Mouse (Mus musculus): Measurements from ENCODE around the gene Fam20a.

Gene Fam20a

DNA sequence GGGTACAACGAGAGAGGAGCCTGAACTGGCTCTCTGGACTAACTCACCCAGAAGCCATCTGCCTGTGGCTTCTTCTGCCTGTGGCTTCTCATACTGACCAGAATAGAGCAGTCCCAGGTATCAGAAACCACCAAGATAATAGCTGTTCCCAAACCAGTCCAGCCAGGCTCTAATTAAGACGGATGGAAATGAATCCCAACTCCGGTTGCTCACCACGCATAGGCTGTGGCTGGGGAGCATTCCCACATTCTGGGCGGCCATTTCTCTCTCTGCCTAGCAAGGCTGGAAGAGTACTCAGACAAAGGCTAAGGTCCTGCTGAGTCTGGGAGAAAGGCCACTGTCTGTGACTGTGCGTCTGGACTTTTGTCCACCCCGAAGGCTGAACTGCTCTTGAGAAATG, 5.1 kb downstream of the Fam20a start:
- DNase-seq (ENCODE audit: low spot score in 2 of 2): no peak

DNA sequence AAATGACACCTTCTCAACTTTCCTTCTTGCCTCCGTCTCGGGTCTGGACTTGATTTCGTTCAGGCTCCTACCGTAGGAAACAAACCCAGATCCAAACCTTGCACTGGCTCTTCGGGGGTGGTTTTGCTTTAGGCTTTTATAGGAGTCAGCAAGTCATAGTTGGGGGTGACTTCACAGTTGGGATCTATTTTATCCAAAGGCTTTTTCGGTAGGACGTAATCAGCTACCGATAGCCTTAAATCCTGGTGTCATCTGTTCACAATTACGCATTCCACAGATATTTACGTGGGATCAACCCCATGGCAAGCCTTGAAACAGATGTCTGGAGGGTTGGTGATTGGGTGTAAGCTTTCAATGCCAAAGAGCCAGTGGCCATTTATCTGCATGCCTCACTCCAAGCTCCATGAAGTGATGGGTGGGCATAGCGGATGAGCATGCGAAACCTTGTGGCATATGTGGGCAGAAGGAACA, 6.7 kb downstream of the Fam20a start:
- DNase-seq (ENCODE audit: low spot score in 2 of 2): no peak

GRCm38 (mm10) chr11:109714341-109715247, 7.5 kb downstream of the Fam20a start:
- DNase-seq (ENCODE audit: low spot score in 2 of 2): no peak

DNA sequence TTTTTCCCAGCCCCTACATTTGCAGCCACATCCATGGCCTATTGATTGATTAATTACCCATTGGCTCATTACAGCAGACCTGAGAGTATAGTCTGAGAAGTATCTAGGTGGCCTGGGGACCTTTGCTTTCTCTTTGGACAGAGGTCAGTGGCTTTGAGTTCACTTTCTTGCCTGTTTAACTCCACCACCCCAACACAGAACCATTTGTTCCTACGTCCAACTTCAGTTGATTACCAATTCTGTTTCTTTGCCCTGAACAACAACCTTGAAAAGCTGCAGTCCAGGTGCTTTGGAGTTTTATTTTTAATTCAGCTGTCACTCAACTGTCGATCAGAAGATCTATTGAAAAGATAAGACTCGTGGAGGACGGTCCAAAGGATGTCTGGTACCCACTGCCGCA, 12.6 kb downstream of the Fam20a start:
- no peak for DNase-seq (ENCODE audit: low spot score in 2 of 2)

GRCm38 (mm10) chr11:109708786-109709185, 13.3 kb downstream of the Fam20a start:
- DNase-seq (ENCODE audit: low spot score in 2 of 2): no peak

GRCm38 (mm10) chr11:109707442-109707841, 14.6 kb downstream of the Fam20a start:
- DNase-seq (ENCODE audit: low spot score in 2 of 2): no peak

GRCm38 (mm10) chr11:109706586-109706985, 15.5 kb downstream of the Fam20a start:
- no peak for DNase-seq (ENCODE audit: low spot score in 2 of 2)

DNA sequence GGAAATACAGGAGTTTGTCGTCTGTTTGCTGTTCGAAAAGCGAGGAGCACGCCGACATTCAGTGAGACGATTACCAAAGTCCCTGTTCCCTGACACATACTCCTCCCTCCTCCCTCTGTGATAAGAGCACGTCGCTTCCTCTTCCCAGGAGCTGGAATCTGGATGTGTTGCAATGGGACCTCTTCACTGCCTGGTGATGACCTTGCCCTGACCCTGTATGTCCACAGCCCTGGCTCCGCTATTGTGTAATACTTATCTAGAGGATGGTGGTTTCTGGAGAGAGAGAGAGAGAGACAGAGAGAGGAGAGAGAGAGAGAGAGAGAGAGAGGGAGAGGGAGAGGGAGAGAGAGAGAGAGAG, 16.0 kb downstream of the Fam20a start:
- no peak for DNase-seq (ENCODE audit: low spot score in 2 of 2)

DNA sequence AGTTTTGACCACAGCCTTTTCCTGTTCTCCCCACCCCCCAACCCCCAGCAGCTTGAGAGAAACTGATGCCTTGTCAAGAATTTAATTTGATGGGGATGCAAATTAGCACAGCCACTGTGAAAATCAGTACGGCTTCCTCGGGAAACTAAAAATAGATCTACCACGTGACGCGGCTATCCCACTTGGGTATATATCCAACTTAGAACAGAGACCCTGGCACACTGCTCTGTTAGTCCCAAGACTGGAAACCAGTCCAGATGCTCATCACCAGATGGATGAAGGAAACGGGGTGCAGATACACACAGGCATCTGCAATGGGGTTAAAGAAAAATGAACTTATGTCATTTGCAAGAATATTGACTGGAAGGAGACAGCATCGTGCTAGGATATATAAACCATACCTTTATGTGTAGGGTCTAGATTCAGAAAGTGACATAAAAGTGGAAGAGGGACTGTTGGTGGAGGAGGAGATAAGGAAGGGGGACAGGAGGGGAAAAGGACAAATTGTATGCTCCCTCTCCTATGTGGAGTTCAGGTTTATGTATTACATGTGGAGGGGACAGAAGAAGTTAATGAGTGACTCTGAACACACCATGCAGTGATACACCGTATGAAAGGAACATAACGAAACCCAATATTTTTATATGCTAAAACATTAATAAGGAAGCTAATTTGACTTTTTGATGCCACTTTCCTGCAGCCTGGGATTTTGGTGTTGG, 16.6 kb downstream of the Fam20a start:
- no peak for DNase-seq (ENCODE audit: low spot score in 2 of 2)

- DNase-seq (ENCODE audit: low spot score in 2 of 2): no peak
Observed at GRCm38 (mm10) chr11:109704311-109705205, 17.5 kb downstream of the Fam20a start.

- no peak for DNase-seq (ENCODE audit: low spot score in 2 of 2)
Observed at GRCm38 (mm10) chr11:109703845-109704244, 18.2 kb downstream of the Fam20a start.

DNA sequence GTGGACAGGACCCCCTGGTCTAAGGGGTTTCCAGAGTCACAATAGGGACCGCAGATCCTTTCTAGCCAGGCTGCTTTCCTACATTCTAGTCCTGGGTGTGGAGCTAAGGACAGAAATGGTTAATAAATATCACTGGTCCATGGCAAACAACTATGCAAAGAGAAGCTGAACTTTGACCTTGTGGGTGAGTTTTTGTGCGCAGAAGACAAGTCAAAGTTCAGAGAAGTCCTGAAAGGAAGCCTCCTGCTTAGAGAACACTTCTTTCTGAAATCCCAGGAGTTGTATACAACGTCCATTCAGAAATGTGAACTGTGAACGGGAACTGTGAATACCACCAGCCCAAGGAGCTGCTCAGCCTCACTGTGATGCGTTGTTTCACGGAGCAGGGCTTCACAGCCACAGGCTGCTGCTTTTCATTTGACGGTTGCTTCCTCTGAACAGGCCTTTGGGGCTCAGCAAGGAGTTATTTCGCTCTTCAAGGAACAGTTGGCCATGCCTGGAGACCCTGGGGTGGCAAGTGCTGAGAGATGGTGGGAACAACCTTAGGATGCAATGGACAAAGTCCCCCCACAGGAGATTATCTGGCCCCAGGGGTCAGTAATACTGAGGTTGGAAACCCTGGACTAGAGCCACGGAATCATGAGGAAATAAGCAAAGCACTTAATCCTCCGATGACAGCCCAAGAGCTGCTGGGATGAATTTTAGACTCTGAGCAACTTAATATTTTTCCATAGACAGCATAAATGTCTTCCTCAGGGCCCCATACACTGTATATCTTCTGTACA, 19.9 kb downstream of the Fam20a start:
- DNase-seq (ENCODE audit: low spot score in 2 of 2): no peak

GRCm38 (mm10) chr11:109700761-109701160, 21.3 kb downstream of the Fam20a start:
- DNase-seq (ENCODE audit: low spot score in 2 of 2): no peak

- no peak for DNase-seq (ENCODE audit: low spot score in 2 of 2)
Observed at GRCm38 (mm10) chr11:109699784-109700183, 22.3 kb downstream of the Fam20a start.

DNA sequence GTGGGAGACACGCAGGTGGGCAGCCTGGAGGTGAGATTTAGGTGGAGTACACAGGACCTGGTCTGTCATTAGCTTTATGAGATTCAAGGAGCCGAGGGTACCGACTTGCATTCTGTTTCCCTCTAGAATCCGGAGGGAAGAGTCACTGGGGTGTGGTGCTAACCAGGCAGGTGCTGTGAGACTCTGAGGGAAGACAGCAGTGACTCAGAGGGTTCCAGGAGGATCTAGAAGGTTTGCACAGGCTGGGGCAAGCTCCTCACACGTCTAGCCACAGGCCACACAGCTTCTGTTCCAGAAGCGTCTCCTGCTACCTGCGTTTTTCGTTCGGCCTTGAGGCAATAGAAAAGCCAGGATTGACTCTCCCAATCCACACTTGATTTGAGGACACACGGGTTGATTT, 23.3 kb downstream of the Fam20a start:
- no peak for DNase-seq (ENCODE audit: low spot score in 2 of 2)

- no peak for DNase-seq (ENCODE audit: low spot score in 2 of 2)
Observed at GRCm38 (mm10) chr11:109697089-109697643, 24.9 kb downstream of the Fam20a start.

DNA sequence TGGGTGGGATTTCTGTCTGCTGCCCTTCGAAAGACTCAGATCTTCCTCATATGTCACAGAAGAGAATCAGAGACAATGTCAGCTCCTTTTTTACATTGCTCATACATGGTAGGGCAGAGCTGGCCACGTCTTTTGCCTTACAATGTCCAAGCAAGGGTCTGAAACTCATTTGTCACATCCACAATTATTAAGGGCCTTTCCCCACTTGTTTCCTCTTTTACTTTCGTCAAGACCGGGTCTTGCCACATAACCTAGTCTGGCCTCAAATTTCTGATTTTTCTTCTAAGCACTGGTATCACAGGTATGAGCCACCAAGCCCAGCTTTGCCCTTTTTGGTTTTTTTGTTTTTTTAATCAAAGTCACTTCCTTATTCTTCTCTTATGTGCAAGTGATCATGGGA, 25.6 kb downstream of the Fam20a start:
- DNase-seq (ENCODE audit: low spot score in 2 of 2): no peak

- DNase-seq (ENCODE audit: low spot score in 2 of 2): no peak
Observed at GRCm38 (mm10) chr11:109692737-109693136, 29.3 kb downstream of the Fam20a start.

GRCm38 (mm10) chr11:109689539-109689938, 32.5 kb downstream of the Fam20a start:
- no peak for DNase-seq (ENCODE audit: low spot score in 2 of 2)

DNA sequence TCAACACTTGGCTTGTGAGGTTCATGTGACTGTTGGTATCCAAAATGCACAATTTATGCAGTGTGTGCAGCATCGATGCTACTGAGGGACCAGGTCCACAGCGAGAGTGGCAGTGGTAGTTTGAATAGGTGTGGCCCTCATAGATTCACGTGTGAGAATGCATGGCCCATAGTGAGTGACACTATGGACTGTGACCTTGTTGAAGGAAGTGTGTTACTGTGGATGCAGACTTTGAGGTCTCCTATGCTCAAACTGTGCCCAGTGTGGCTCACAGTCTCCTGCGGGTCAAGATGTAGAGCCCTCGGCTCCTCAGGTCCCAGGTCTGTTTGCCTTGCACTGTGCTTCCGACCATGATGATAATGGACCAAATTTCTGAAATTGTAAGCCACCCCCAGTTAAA, 39.9 kb downstream of the Fam20a start:
- no peak for DNase-seq (ENCODE audit: low spot score in 2 of 2)

DNA sequence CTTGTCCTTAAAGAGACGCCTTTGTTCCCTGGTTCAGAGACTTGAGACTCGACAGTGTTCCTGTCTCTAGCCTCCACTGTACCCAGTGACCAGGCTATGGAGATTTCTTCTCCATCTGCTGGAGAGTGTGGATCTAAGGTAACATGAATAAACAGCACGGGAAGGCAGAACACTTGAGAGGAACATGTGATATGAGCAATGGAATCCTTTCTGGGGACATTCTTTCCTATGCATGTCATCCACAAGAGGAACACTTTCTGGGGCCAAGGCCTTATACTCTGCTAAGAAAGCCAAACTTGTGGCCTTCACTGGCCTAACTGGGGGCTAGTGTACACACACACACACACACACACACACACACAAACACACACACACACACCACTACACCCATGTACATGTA, 40.5 kb downstream of the Fam20a start:
- DNase-seq (ENCODE audit: low spot score in 2 of 2): no peak
